Mouse (Mus musculus) myocyte (in vitro differentiated cells): ENCODE measurements around the gene Gstp3.
A peak's percentile ranks its signal among the peaks of the same experiment; 100 is the strongest.

Source experiments
- CEBPB ChIP-seq: IDR thresholded peaks from 2 replicates; pipeline ENCODE4 v1.6.1; 2011; ENCODE audit warnings: mild to moderate bottlenecking, moderate library complexity; ENCODE audit not compliant: poor library complexity, insufficient read depth, severe bottlenecking
- MAX ChIP-seq: IDR thresholded peaks from one replicate; pipeline ENCODE4 v1.6.1; 2011; ENCODE audit warnings: low read depth, mild to moderate bottlenecking, control low read depth
- MYOD1 ChIP-seq, 3 experiments: IDR thresholded peaks; one replicate each; pipeline ENCODE4 v1.6.1; 2011; ENCODE audit warnings: control low read depth in 2 of 3, low read depth in 2 of 3, mild to moderate bottlenecking in 2 of 3, moderate library complexity in 1 of 3; ENCODE audit not compliant: insufficient read length in 2 of 3, control insufficient read depth in 1 of 3
- POLR2A ChIP-seq: IDR thresholded peaks from one replicate; pipeline ENCODE4 v1.6.1; 2011; ENCODE audit warnings: low read depth, mild to moderate bottlenecking, control low read depth, moderate library complexity; ENCODE audit not compliant: insufficient read length
- SRF ChIP-seq: IDR thresholded peaks from one replicate; pipeline ENCODE4 v1.6.1; 2011; ENCODE audit warnings: low read depth; ENCODE audit not compliant: control insufficient read depth, insufficient read length
- TCF12 ChIP-seq: IDR thresholded peaks from one replicate; pipeline ENCODE4 v1.6.1; 2011; ENCODE audit warnings: mild to moderate bottlenecking, control low read depth; ENCODE audit not compliant: poor library complexity, insufficient read depth, severe bottlenecking
- USF1 ChIP-seq: IDR thresholded peaks from one replicate; pipeline ENCODE4 v1.6.1; 2011; ENCODE audit warnings: low read depth, mild to moderate bottlenecking, control low read depth, moderate library complexity

- no peak for TF ChIP-seq TCF12
- TF ChIP-seq SRF: no peak
- no peak for TF ChIP-seq MAX
- peak; percentile 69 for TF ChIP-seq POLR2A
- TF ChIP-seq MYOD1 (IDR thresholded peaks at IDR 0.05; ENCODE audit: control insufficient read depth in 1 of 3, insufficient read length in 2 of 3, low read depth in 2 of 3): peak in 1 of 3 experiments; percentile 54
- no peak for TF ChIP-seq USF1
- no peak for TF ChIP-seq CEBPB
These were observed 40.7 kb upstream of the Gstp3 start, which contains the start of gene Pitpnm1 for GRCm38 (mm10) chr19:4099837-4100717.
